Mouse (Mus musculus): Measurements from ENCODE around the gene Six1. TPM values are rescaled to one million over a fixed set of nuclear protein-coding genes. Genes with fewer than 3 reads are reported as not detected.
"Not testable (repeated sequence)": the region's sequence is repeated elsewhere in the genome, so short reads cannot be mapped to it uniquely, and the experiment has no call there.

Six1 gene
- total RNA-seq, 1 experiment from 2014 or later = not detected

DNA sequence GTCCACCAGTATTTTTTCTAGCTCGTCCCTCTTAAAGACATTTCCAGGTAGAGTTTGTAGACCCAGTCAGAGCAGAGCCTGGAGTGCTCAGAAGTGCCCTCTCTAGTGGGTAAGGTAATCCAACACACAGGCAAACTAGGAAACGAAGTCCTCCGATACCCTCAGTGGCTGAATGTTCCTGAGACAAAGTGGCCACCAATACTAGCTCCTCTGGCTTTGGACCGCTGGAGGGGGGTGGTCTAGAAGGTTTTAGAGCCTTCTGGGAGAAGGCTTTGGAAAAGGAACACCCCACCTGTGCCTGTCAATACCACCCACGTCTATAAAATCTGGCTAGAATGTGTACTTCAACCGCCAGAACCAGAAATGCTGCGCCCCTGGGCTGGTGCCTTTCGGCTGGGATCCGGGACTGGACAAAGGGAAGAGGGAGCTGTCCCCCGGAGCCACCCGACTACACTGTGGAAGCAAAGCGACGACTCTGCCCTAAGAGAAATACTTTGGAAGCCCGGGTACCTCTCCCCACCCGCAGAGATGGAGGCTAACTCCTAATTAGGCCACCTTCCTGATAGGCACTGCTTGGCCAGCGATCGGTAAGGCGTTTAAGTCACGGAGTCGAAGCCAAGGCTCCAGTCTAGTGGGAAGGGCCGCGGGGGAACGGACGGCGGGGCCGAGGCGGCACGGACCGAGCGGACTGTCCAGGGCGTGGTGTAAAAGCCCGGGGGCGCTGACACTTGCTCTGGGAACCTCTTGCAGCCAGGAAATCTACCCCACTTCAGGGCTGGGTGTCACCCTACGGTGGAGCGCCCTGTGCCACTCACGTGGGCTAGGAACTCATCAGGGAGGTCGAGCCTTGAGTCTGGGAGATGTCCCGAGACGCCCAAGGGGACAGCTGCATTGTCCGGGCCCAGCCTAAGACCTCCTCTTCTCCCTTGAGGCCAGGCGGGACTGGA lies 14.4 kb downstream of the Six1 start:
- no peak for ATAC-seq (ENCODE audit: extremely low read depth, insufficient number of reproducible peaks, low FRiP score, poor library complexity, severe bottlenecking)

DNA sequence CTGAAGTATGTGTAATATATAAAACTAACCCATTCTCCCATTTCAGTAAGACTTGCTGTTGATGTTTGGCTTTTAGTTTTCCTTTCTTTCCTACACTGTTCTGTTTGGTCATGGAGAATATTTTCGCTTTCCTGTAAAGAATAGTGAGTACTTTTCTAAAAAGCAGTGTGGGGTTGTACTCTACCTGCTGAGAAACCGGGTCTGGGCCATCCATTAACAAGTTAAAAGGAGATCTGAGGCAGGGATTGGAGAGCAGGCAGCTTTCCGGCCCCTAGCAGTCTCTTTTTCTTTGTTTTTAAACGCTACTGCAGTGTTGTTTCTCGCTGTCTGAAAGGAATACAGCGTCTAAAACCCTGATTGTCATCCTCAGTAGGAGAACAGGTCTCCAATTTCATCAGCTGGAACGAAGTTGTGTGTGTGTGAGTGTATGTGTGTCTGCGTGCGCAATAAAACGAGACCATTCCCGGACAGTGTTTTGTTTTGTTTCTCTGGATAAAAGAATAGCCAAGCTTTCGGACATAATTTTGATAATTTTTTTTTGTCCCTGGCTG lies 15.2 kb downstream of the Six1 start:
- no peak for ATAC-seq (ENCODE audit: extremely low read depth, insufficient number of reproducible peaks, low FRiP score, poor library complexity, severe bottlenecking)

- ATAC-seq (ENCODE audit: extremely low read depth, insufficient number of reproducible peaks, low FRiP score, poor library complexity, severe bottlenecking) = no peak
Observed at GRCm38 (mm10) chr12:73037385-73038160, 16.1 kb downstream of the Six1 start.

DNA sequence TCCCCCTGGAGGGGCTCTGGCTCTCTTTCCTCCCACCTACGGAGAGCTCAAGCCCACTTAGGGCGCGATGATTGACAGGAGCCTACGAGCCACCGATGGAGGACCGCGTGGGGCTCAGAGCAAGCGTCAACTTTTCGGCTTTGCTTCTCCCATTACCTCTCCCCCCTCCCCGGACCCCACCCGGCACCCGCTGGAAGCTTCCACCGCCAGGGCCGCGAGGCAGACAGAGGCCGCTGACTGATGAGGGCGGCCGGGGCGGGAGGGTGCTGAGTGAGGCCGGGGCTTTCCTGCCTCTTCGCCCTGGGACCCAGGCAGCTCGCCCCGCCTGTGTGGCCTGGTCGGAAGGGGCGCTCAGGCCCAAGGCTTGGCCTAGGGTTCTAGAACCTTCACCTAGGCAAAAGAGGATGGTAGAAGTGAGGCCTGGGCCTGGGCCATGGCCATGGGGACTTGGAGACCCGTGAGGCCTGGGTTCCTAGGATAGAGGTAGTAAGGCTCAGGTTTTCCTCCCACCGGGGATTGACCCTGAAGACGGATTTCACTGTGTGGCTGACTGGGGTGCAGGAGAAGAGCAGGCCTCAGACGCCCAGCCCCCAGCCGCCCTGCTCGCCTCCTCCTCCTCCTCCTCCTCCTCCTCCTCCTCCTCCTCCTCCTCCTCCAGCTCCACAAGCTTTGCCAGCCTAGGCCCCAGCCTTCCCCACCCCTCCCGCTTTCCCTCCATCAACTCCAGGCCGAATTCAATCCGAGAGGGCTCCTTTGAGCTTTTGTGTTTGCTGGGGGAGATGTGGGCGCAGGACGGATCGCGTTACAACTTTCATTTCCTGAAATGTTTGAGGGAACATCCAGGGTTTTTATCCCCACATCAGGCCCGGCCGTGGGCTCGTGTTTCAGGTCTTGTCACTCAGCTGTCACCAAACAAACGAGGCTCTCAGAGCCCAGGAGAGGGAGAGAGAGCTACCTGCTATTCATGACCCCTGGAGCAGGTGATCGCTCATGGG lies 18.5 kb downstream of the Six1 start:
- ATAC-seq (ENCODE audit: extremely low read depth, insufficient number of reproducible peaks, low FRiP score, poor library complexity, severe bottlenecking) = no peak

DNA sequence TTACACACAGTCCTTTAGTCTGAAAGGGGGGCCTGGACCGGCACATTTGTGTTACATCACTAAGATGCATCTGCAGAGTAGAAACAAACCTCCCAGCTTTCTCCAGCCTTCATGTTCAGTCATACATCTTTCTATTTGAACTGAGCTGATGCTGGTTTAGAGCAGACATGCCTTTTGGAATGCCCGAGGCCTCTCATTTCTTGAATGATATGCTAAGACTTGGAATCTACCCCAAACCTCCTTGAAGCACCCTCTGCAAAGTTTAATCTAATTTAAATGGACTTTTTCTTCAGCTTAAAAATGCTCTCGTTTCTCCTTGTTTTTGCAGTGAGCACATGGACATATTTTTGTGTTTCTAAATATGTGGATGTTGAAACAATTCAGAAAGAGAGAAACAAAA lies 21.0 kb downstream of the Six1 start:
- no peak for ATAC-seq (ENCODE audit: extremely low read depth, insufficient number of reproducible peaks, low FRiP score, poor library complexity, severe bottlenecking)

- no peak for ATAC-seq (ENCODE audit: extremely low read depth, insufficient number of reproducible peaks, low FRiP score, poor library complexity, severe bottlenecking)
Observed at GRCm38 (mm10) chr12:73031315-73031714, 22.4 kb downstream of the Six1 start.

GRCm38 (mm10) chr12:73025490-73025889 lies 28.2 kb downstream of the Six1 start:
- no peak for ATAC-seq (ENCODE audit: extremely low read depth, insufficient number of reproducible peaks, low FRiP score, poor library complexity, severe bottlenecking)

GRCm38 (mm10) chr12:73020941-73021340 lies 32.7 kb downstream of the Six1 start:
- ATAC-seq (ENCODE audit: extremely low read depth, insufficient number of reproducible peaks, low FRiP score, poor library complexity, severe bottlenecking) = no peak

DNA sequence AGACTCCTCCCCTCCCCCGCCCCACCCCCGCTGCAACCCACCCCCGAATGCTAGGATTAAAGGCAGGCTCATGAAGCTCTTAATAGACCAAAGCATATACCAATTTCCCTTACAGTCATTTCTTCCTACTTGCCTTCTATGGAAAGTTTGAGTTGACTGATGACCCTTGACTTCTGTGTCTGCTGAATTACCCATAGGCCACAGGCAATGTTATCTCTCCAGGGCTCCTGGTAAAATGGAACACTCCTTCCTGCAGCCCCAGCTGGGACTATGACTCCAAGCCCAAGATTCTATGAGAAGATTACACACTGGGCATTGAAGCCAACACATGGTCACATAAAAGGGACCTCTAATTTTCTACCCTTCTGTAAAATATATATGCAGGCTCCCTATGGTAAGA lies 33.3 kb downstream of the Six1 start:
- no peak for ATAC-seq (ENCODE audit: extremely low read depth, insufficient number of reproducible peaks, low FRiP score, poor library complexity, severe bottlenecking)

GRCm38 (mm10) chr12:73018838-73019237 lies 34.8 kb downstream of the Six1 start:
- ATAC-seq (ENCODE audit: extremely low read depth, insufficient number of reproducible peaks, low FRiP score, poor library complexity, severe bottlenecking) = no peak

GRCm38 (mm10) chr12:73016171-73016570 lies 37.5 kb downstream of the Six1 start:
- ATAC-seq (ENCODE audit: extremely low read depth, insufficient number of reproducible peaks, low FRiP score, poor library complexity, severe bottlenecking) = no peak

DNA sequence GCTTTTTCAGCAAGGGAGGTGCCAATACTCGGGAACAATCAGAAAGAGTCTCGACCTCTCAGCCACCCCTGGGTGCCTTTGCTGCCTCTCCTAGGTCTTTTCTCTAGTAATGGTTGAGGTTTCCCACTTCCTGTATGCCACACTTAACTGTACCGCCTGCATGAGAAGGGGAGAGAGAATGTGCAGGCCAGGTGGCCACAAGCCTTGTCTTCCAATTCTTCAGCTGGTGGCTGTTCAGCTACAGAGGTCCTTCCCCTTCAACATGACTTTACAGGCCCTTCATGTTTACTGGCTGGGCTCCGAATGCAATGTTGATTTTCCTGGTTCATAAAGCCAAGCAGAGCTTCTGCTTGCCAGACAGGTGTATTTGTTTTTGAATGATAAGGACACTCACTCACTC lies 39.4 kb downstream of the Six1 start:
- no peak for ATAC-seq (ENCODE audit: extremely low read depth, insufficient number of reproducible peaks, low FRiP score, poor library complexity, severe bottlenecking)

- no peak for ATAC-seq (ENCODE audit: extremely low read depth, insufficient number of reproducible peaks, low FRiP score, poor library complexity, severe bottlenecking)
Observed at GRCm38 (mm10) chr12:73012824-73013223, 40.9 kb downstream of the Six1 start.

DNA sequence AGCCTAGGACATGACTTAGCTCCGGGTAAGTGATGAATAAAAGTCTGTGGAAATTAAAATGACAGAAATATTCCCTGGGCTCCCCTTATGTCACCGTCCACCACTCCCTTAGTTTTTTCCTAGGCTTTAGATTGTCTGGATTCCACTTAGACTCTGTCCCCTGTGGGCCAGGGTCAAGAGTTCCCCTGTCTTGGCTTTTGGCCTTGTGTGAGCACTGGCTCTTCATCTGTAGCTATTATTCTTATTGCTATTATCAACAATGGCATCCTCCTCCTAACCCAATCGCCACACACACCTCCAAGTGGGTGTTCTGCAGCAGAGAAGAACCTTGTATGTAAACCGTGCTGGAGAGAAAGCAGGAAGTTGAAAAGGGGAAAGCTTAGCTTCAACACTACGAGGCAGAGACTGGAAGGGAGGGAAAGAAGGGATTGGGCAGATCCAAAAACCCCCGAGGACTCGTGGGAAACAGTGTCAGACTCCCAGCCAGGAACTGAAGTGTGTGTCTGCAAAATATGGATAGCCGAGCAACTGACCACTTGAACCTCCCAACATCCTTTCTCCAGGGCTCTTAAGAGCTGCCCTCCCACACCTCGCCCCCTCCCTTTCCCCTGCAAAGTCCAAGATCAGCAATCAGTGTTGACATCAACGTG lies 41.4 kb downstream of the Six1 start:
- ATAC-seq (ENCODE audit: extremely low read depth, insufficient number of reproducible peaks, low FRiP score, poor library complexity, severe bottlenecking) = no peak

GRCm38 (mm10) chr12:73002903-73003302 lies 50.8 kb downstream of the Six1 start:
- not testable (repeated sequence) for ATAC-seq (ENCODE audit: extremely low read depth, insufficient number of reproducible peaks, low FRiP score, poor library complexity, severe bottlenecking)

GRCm38 (mm10) chr12:73002281-73002680 lies 51.4 kb downstream of the Six1 start:
- not testable (repeated sequence) for ATAC-seq (ENCODE audit: extremely low read depth, insufficient number of reproducible peaks, low FRiP score, poor library complexity, severe bottlenecking)

- ATAC-seq (ENCODE audit: extremely low read depth, insufficient number of reproducible peaks, low FRiP score, poor library complexity, severe bottlenecking) = no peak
Observed at GRCm38 (mm10) chr12:72998105-72999001, 55.3 kb downstream of the Six1 start.

Measured in neutrophil, adult 5-6 weeks (primary cell).